In genomic region chr2:165420195-165420594, GRCm38 (mm10) we compare ENCODE assay signal across 20 mouse cellular contexts. TPM values are rescaled to one million over a fixed set of nuclear protein-coding genes. Genes with fewer than 3 reads are reported as not detected.
DNase-seq lines count a peak whose midpoint lies in the region; ATAC-seq and TF ChIP-seq lines count a peak whose summit lies in the region.
"Had no signal": no experiment of that assay in that cellular context is flagged by ENCODE, and none has a peak within 500 bp of the region (broad histone marks: within the 10 kb centered on the region; RNA-seq: fewer than 3 reads in every experiment).

No protein-coding gene starts in this region.

- H3K9ac ChIP-seq in hindbrain, embryonic 11.5 days (ENCODE audit: low read depth, low read length): no peak overlapping the region
- H3K9ac ChIP-seq in forebrain, embryonic 12.5 days: no peak overlapping the region
- 0 out of 2 replicates have a peak overlapping the region, but pooled peaks have one; percentile 3 for H3K9ac ChIP-seq in hindbrain, postnatal 0 days (replicated peaks; ENCODE audit: low read length)

- no peaks in the 10 kb centered on the region for H3K27me3 ChIP-seq in hindbrain, embryonic 10.5 days (ENCODE audit: insufficient read depth, poor library complexity, severe bottlenecking)
- H3K27me3 ChIP-seq in hindbrain, embryonic 11.5 days (ENCODE audit: control insufficient read depth, insufficient read depth, low read length): no peaks in the 10 kb centered on the region
- no peaks in the 10 kb centered on the region for H3K27me3 ChIP-seq in forebrain, embryonic 12.5 days
- H3K27me3 ChIP-seq in hindbrain, postnatal 0 days (ENCODE audit: insufficient read depth, low read length): no peaks in the 10 kb centered on the region
- H3K27me3 ChIP-seq in myocyte (ENCODE audit: control insufficient read depth, insufficient read depth, insufficient read length): peaks cover 19% of the 10 kb centered on the region
- H3K27me3 ChIP-seq: limb, embryonic 13.5 days had no signal

- ATAC-seq in hindbrain, embryonic 11.5 days (ENCODE audit: low FRiP score): no peak
- no peak for ATAC-seq in forebrain, embryonic 12.5 days (ENCODE audit: low FRiP score)
- ATAC-seq in hindbrain, postnatal 0 days: peak; percentile 61; the same call in 1 of the 2 replicates
- no peak for ATAC-seq in erythroblast, adult 5-6 weeks (replicated peaks; ENCODE audit: low FRiP score, poor library complexity, severe bottlenecking)
- ATAC-seq: Patski had no signal

- 66% methylated on average over 2 of the region's 2 CpGs for WGBS in hindbrain, embryonic 10.5 days
- 54% methylated on average over 2 of the region's 2 CpGs for WGBS in hindbrain, embryonic 11.5 days
- 46% methylated on average over 2 of the region's 2 CpGs for whole genome bisulfite sequencing in forebrain, embryonic 12.5 days
- 46% methylated on average over 2 of the region's 2 CpGs for WGBS in hindbrain, postnatal 0 days

- H3K9me3 ChIP-seq in hindbrain, embryonic 10.5 days: no peaks in the 10 kb centered on the region
- H3K9me3 ChIP-seq in hindbrain, embryonic 11.5 days (ENCODE audit: control insufficient read depth, low read length): no peaks in the 10 kb centered on the region
- H3K9me3 ChIP-seq in forebrain, embryonic 12.5 days: no peaks in the 10 kb centered on the region
- H3K9me3 ChIP-seq in hindbrain, postnatal 0 days (ENCODE audit: low read length): no peaks in the 10 kb centered on the region
- H3K9me3 ChIP-seq: limb, embryonic 13.5 days had no signal

- no peaks in the 10 kb centered on the region for H3K36me3 ChIP-seq in hindbrain, embryonic 10.5 days
- no peaks in the 10 kb centered on the region for H3K36me3 ChIP-seq in hindbrain, embryonic 11.5 days (ENCODE audit: control insufficient read depth, insufficient read depth, low read length)
- no peaks in the 10 kb centered on the region for H3K36me3 ChIP-seq in forebrain, embryonic 12.5 days (replicated peaks)
- H3K36me3 ChIP-seq in hindbrain, postnatal 0 days (ENCODE audit: insufficient read depth, low read length): no peaks in the 10 kb centered on the region
- no peaks in the 10 kb centered on the region for H3K36me3 ChIP-seq in myocyte (ENCODE audit: control insufficient read depth, insufficient read depth)
- H3K36me3 ChIP-seq: limb, embryonic 13.5 days had no signal

- peaks cover 45% of the 10 kb centered on the region for H3K4me1 ChIP-seq in hindbrain, embryonic 10.5 days (replicated peaks)
- no peaks in the 10 kb centered on the region; the same call in 1 of the 2 replicates for H3K4me1 ChIP-seq in hindbrain, embryonic 11.5 days (replicated peaks; ENCODE audit: control insufficient read depth, insufficient read depth, low read length)
- H3K4me1 ChIP-seq in forebrain, embryonic 12.5 days: peaks cover 46% of the 10 kb centered on the region
- H3K4me1 ChIP-seq in hindbrain, postnatal 0 days (ENCODE audit: insufficient read depth, low read length): peaks cover 20% of the 10 kb centered on the region

- H3K79me2 ChIP-seq in myocyte (ENCODE audit: control insufficient read depth, insufficient read depth): no peaks in the 10 kb centered on the region

- no peak overlapping the region for H3K4me2 ChIP-seq in hindbrain, embryonic 11.5 days (replicated peaks; ENCODE audit: low read depth, low read length)
- H3K4me2 ChIP-seq in forebrain, embryonic 12.5 days: peak overlapping the region; percentile 10; the same call in 1 of the 2 replicates
- H3K4me2 ChIP-seq in hindbrain, postnatal 0 days (ENCODE audit: low read depth, low read length): no peak overlapping the region; the same call in 1 of the 2 replicates
- H3K4me2 ChIP-seq in myocyte (ENCODE audit: low read depth): peak overlapping the region; percentile 12
- H3K4me2 ChIP-seq: limb, embryonic 13.5 days had no signal

- no peak overlapping the region for H3ac ChIP-seq in myocyte (ENCODE audit: control insufficient read depth, insufficient read length)

- DNase-seq in hindbrain, embryonic 10.5 days (ENCODE audit: low spot score): no peak
- DNase-seq in hindbrain, embryonic 11.5 days (ENCODE audit: low spot score): no peak
- peak; percentile 48 for DNase-seq in hindbrain, postnatal 0 days (ENCODE audit: low spot score)
- DNase-seq in adrenal gland, adult 18-20 months (ENCODE audit: low spot score in 2 of 2): no peak
- no peak for DNase-seq in urinary bladder, postnatal 10 days (ENCODE audit: low spot score)
- DNase-seq: B cell, adult 2 months; lung, postnatal 14 days; thymus, postnatal 4 days had no signal

- TF ChIP-seq CTCF in hindbrain, postnatal 0 days (IDR thresholded peaks at IDR 0.05; ENCODE audit: low read depth): no peak

- H3K27ac ChIP-seq in hindbrain, embryonic 10.5 days: peak overlapping the region; percentile 81
- H3K27ac ChIP-seq in hindbrain, embryonic 11.5 days (ENCODE audit: low read depth, low read length): no peak overlapping the region
- H3K27ac ChIP-seq in forebrain, embryonic 12.5 days: peak overlapping the region; percentile 81
- H3K27ac ChIP-seq in hindbrain, postnatal 0 days: peak overlapping the region; percentile 81
- H3K27ac ChIP-seq: limb, embryonic 13.5 days had no signal

- TF ChIP-seq POLR2A in myocyte (IDR thresholded peaks at IDR 0.05; ENCODE audit: insufficient read length, low read depth): no peak

- no peak overlapping the region for H3K4me3 ChIP-seq in hindbrain, embryonic 10.5 days
- H3K4me3 ChIP-seq in hindbrain, embryonic 11.5 days (ENCODE audit: low read depth, low read length): no peak overlapping the region
- H3K4me3 ChIP-seq in forebrain, embryonic 12.5 days (replicated peaks): no peak overlapping the region
- no peak overlapping the region for H3K4me3 ChIP-seq in hindbrain, postnatal 0 days (ENCODE audit: low read length)
- no peak overlapping the region for H3K4me3 ChIP-seq in myocyte
- H3K4me3 ChIP-seq: limb, embryonic 13.5 days had no signal

TF ChIP-seq in myocyte, 11 proteins besides CTCF, POLR2A, EP300 and RAD21 (continues in another document):
- TF ChIP-seq TCF12 (IDR thresholded peaks at IDR 0.05; ENCODE audit: insufficient read depth, poor library complexity, severe bottlenecking) (no peak), TCF3 (IDR thresholded peaks at IDR 0.05; ENCODE audit: insufficient read length, low read depth) (no peak), CEBPB (IDR thresholded peaks at IDR 0.05; ENCODE audit: insufficient read depth, poor library complexity, severe bottlenecking) (no peak), USF1 (IDR thresholded peaks at IDR 0.05; ENCODE audit: low read depth) (no peak), MYOD1 (IDR thresholded peaks at IDR 0.05; ENCODE audit: control insufficient read depth in 1 of 3, insufficient read length in 2 of 3, low read depth in 2 of 3) (no peak), REST (IDR thresholded peaks at IDR 0.05; ENCODE audit: insufficient read depth, insufficient read length) (no peak), E2F4 (IDR thresholded peaks at IDR 0.05; ENCODE audit: insufficient read depth) (no peak)

RNA-seq across cellular contexts. Expression of gene Ocstamp, which starts 20.0 kb away (rescaled TPM):
- polyA plus RNA-seq in hindbrain, embryonic 10.5 days (2016; fragmentation: Nextera tagmentation; extraction: Ambion mirVana): 0.07 TPM in 1 of 2 replicates, not detected in the other
- polyA plus RNA-seq in hindbrain, embryonic 11.5 days (2014; fragmentation: Nextera tagmentation; extraction: Ambion mirVana): 0.06 TPM in 1 of 2 replicates, not detected in the other
- polyA plus RNA-seq in forebrain, embryonic 12.5 days (2016; fragmentation: Nextera tagmentation; extraction: Ambion mirVana): 0.06 TPM in 1 of 2 replicates, not detected in the other
- 0.05 TPM in 1 of 2 replicates, not detected in the other for total RNA-seq in hindbrain, postnatal 0 days (2014; rRNA removed)
- 0.05 TPM in 1 of 2 replicates, not detected in the other for polyA plus RNA-seq in hindbrain, postnatal 0 days (2015; fragmentation: Nextera tagmentation; extraction: Ambion mirVana)
- polyA plus RNA-seq in myocyte (2012; fragmentation: generic; extraction: Trizol): not detected
- total RNA-seq in adrenal gland, adult 18-20 months (2021): under 1 TPM; 0.19 to 0.30 TPM
- not detected in 2 replicates for total RNA-seq in erythroblast, adult 5-6 weeks (2015; ENCODE audit: low replicate concordance)
- 0.42 TPM in 1 of 2 replicates, not detected in the other for total RNA-seq in erythroblast, adult 5-6 weeks (2017; ENCODE audit: low replicate concordance)
- total RNA-seq: left cerebral cortex, adult 18-20 months; megakaryocyte-erythroid progenitor cell, adult 5-6 weeks had no signal
- polyA plus RNA-seq: heart, embryonic 14.5 days; neural tube, embryonic 14.5 days; Patski had no signal

RNA-seq across cellular contexts. Expression of gene Zfp334, which starts 32.1 kb away (rescaled TPM):
- 16.9 and 19.9 TPM in 2 replicates for polyA plus RNA-seq in hindbrain, embryonic 10.5 days (2016; fragmentation: Nextera tagmentation; extraction: Ambion mirVana)
- 19.6 and 21.2 TPM in 2 replicates for polyA plus RNA-seq in hindbrain, embryonic 11.5 days (2014; fragmentation: Nextera tagmentation; extraction: Ambion mirVana)
- polyA plus RNA-seq in forebrain, embryonic 12.5 days (2016; fragmentation: Nextera tagmentation; extraction: Ambion mirVana): 22.9 and 24.0 TPM in 2 replicates
- total RNA-seq in hindbrain, postnatal 0 days (2014; rRNA removed): 14.8 and 16.4 TPM in 2 replicates
- 3.7 and 3.9 TPM in 2 replicates for polyA plus RNA-seq in hindbrain, postnatal 0 days (2015; fragmentation: Nextera tagmentation; extraction: Ambion mirVana)
- 1.5 TPM for polyA plus RNA-seq in myocyte (2012; fragmentation: generic; extraction: Trizol)
- 1 to 10 TPM; 4.8 to 5.0 TPM for total RNA-seq in adrenal gland, adult 18-20 months (2021)
- not detected in 2 replicates for total RNA-seq in erythroblast, adult 5-6 weeks (2015; ENCODE audit: low replicate concordance)
- total RNA-seq in erythroblast, adult 5-6 weeks (2017; ENCODE audit: low replicate concordance): not detected in 2 replicates
- total RNA-seq: megakaryocyte-erythroid progenitor cell, adult 5-6 weeks had no signal

RNA-seq across cellular contexts. Expression of gene Zfp663, which starts 51.7 kb away (rescaled TPM):
- 5.5 and 6.7 TPM in 2 replicates for polyA plus RNA-seq in hindbrain, embryonic 10.5 days (2016; fragmentation: Nextera tagmentation; extraction: Ambion mirVana)
- 7.0 and 7.6 TPM in 2 replicates for polyA plus RNA-seq in hindbrain, embryonic 11.5 days (2014; fragmentation: Nextera tagmentation; extraction: Ambion mirVana)
- 6.8 and 6.9 TPM in 2 replicates for polyA plus RNA-seq in forebrain, embryonic 12.5 days (2016; fragmentation: Nextera tagmentation; extraction: Ambion mirVana)
- total RNA-seq in hindbrain, postnatal 0 days (2014; rRNA removed): 0.47 and 3.8 TPM in 2 replicates
- 2.2 and 2.3 TPM in 2 replicates for polyA plus RNA-seq in hindbrain, postnatal 0 days (2015; fragmentation: Nextera tagmentation; extraction: Ambion mirVana)
- not detected for polyA plus RNA-seq in myocyte (2012; fragmentation: generic; extraction: Trizol)
- not detected for total RNA-seq in adrenal gland, adult 18-20 months (2021)
- total RNA-seq in erythroblast, adult 5-6 weeks (2015; ENCODE audit: low replicate concordance): not detected in 2 replicates
- not detected in 2 replicates for total RNA-seq in erythroblast, adult 5-6 weeks (2017; ENCODE audit: low replicate concordance)
- total RNA-seq: left cerebral cortex, adult 18-20 months; megakaryocyte-erythroid progenitor cell, adult 5-6 weeks had no signal
- polyA plus RNA-seq: gonadal fat pad, adult 2 months; large intestine, adult 2 months; liver, embryonic 16.5 days; Patski had no signal

RNA-seq across cellular contexts. Expression of gene Slc13a3, which starts 52.8 kb away (rescaled TPM):
- polyA plus RNA-seq in hindbrain, embryonic 10.5 days (2016; fragmentation: Nextera tagmentation; extraction: Ambion mirVana): 0.84 and 1.1 TPM in 2 replicates
- polyA plus RNA-seq in hindbrain, embryonic 11.5 days (2014; fragmentation: Nextera tagmentation; extraction: Ambion mirVana): 0.14 and 0.17 TPM in 2 replicates
- 2.1 and 3.3 TPM in 2 replicates for polyA plus RNA-seq in forebrain, embryonic 12.5 days (2016; fragmentation: Nextera tagmentation; extraction: Ambion mirVana)
- 25.2 and 29.3 TPM in 2 replicates for total RNA-seq in hindbrain, postnatal 0 days (2014; rRNA removed)
- 15.5 and 17.8 TPM in 2 replicates for polyA plus RNA-seq in hindbrain, postnatal 0 days (2015; fragmentation: Nextera tagmentation; extraction: Ambion mirVana)
- polyA plus RNA-seq in myocyte (2012; fragmentation: generic; extraction: Trizol): 0.04 TPM
- total RNA-seq in adrenal gland, adult 18-20 months (2021): 1 to 10 TPM; 2.3 to 3.2 TPM
- not detected in 2 replicates for total RNA-seq in erythroblast, adult 5-6 weeks (2015; ENCODE audit: low replicate concordance)
- total RNA-seq in erythroblast, adult 5-6 weeks (2017; ENCODE audit: low replicate concordance): not detected in 2 replicates
- total RNA-seq: megakaryocyte-erythroid progenitor cell, adult 5-6 weeks had no signal

Comparison
In these comparisons a context has a peak if more than half of its experiments do, and no peak if none do; other contexts are left out.
1. H3K4me2 ChIP-seq: peak in forebrain, embryonic 12.5 days (single experiment) and myocyte (single experiment); none in hindbrain, embryonic 11.5 days (single experiment) and hindbrain, postnatal 0 days (single experiment).